Mouse (Mus musculus): ENCODE data around the gene Chn2. TPM values are rescaled to one million over a fixed set of nuclear protein-coding genes. Genes with fewer than 3 reads are reported as not detected.

Gene Chn2
- polyA plus RNA-seq, 1 experiment from 2014 or later, result 12.0 TPM

- no peak for ATAC-seq (ENCODE audit: insufficient number of reproducible peaks, insufficient read depth, low FRiP score, low TSS enrichment, low read depth)
- WGBS, result 90% methylated on average over 2 of the region's 2 CpGs
- H3K27ac ChIP-seq, result no peak overlapping the region
Observed at GRCm38 (mm10) chr6:54203316-54203715, 164.0 kb downstream of the Chn2 start.

DNA sequence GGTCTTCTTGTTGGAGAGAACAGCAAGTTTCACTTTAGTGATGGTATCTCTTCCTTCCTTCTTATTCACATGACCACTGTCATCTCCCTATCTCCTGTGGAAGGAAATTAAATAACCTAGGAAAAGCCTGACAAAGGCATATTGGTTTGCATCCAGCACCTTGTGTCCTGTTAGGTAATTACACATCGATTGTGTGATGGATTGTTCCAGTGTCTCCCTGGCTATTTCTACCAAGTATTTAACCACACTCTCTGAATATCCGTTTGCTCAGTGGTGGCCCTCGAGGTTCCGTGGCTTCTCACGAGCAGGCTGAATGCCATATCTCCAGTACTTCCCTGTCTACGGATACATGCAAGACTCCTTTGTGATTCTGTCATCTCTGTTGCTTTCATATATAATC, 164.6 kb downstream of the Chn2 start:
- Histone ChIP-seq H3K4me3 (replicated peaks) (no peak overlapping the region), H3K27me3 (no peaks in the 10 kb centered on the region), H3K9me3 (no peaks in the 10 kb centered on the region), H3K27ac (no peak overlapping the region), H3K4me2 (no peak overlapping the region), H3K9ac (replicated peaks) (no peak overlapping the region), H3K4me1 (replicated peaks) (no peaks in the 10 kb centered on the region), H3K36me3 (no peaks in the 10 kb centered on the region)
- 90% methylated on average over 6 of the region's 6 CpGs for WGBS
- no peak for ATAC-seq (ENCODE audit: insufficient number of reproducible peaks, insufficient read depth, low FRiP score, low TSS enrichment, low read depth)

More at GRCm38 (mm10) chr6:54203316-54203715, 164.0 kb downstream of the Chn2 start:
- no peaks in the 10 kb centered on the region for H3K4me1 ChIP-seq (replicated peaks)
- H3K4me3 ChIP-seq (replicated peaks), result no peak overlapping the region
- no peaks in the 10 kb centered on the region for H3K36me3 ChIP-seq
- no peaks in the 10 kb centered on the region for H3K9me3 ChIP-seq
- no peak overlapping the region for H3K4me2 ChIP-seq
- H3K27me3 ChIP-seq, result no peaks in the 10 kb centered on the region
- no peak overlapping the region for H3K9ac ChIP-seq (replicated peaks)

DNA sequence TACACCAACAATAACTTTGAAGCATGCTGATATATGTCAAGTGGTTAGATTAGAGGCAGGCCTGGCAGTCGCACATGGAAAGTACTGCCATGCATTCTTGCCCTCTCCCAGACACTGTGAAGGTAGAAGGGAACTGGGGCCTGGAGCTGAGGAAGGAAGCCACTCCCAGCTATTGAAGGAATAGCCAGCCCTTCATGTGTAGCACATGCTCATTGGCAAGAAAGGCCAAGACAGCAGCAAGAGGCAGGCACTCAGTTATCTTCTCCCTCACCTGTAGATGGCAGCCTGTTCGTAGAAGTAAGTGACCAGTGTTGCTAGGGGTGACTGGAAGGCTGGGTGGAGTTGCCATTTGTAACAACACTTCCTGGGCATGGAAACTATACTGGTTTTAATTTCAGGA, 165.6 kb downstream of the Chn2 start:
- no peak overlapping the region for H3K4me2 ChIP-seq
- 40% methylated on average over 2 of the region's 2 CpGs for WGBS
- no peak overlapping the region for H3K9ac ChIP-seq (replicated peaks)
- no peaks in the 10 kb centered on the region for H3K27me3 ChIP-seq
- no peak overlapping the region for H3K4me3 ChIP-seq (replicated peaks)
- no peak for ATAC-seq (ENCODE audit: insufficient number of reproducible peaks, insufficient read depth, low FRiP score, low TSS enrichment, low read depth)
- H3K36me3 ChIP-seq, result no peaks in the 10 kb centered on the region
- no peaks in the 10 kb centered on the region for H3K9me3 ChIP-seq
- H3K27ac ChIP-seq, result no peak overlapping the region
- no peaks in the 10 kb centered on the region for H3K4me1 ChIP-seq (replicated peaks)

- H3K36me3 ChIP-seq, result no peaks in the 10 kb centered on the region
- H3K4me2 ChIP-seq, result no peak overlapping the region
- H3K27me3 ChIP-seq, result no peaks in the 10 kb centered on the region
- WGBS, result 80% methylated on average over 5 of the region's 5 CpGs
- no peak overlapping the region for H3K9ac ChIP-seq (replicated peaks)
- H3K27ac ChIP-seq, result no peak overlapping the region
- H3K4me3 ChIP-seq (replicated peaks), result no peak overlapping the region
- no peaks in the 10 kb centered on the region for H3K4me1 ChIP-seq (replicated peaks)
- ATAC-seq (ENCODE audit: insufficient number of reproducible peaks, insufficient read depth, low FRiP score, low TSS enrichment, low read depth), result no peak
- H3K9me3 ChIP-seq, result no peaks in the 10 kb centered on the region
Observed at GRCm38 (mm10) chr6:54205471-54205870, 166.1 kb downstream of the Chn2 start.

DNA sequence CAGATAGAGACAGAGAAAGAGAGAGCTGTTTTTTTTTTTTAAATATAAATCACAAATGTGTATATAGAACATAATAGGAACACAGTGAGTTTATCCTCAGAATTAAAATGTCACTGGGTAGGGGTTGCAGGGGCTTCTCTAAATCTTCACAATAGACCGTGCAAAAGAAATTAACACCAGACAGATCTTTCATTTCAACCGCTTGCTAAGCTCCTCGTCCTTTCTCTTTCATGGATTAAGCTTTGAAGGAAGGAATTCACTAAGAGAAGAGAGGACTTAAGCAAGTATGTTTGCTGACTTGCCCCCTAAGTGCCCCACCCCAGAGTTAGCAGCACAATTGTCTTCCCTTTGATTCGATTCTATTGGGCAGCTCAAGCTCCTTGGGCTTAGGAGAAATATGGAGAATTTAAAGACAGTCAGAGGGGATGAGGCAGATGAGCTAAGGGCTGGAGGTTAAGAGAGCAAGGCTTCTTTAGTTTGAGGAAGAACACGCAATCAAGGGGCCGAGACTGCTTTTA, 166.9 kb downstream of the Chn2 start:
- Histone ChIP-seq H3K4me3 (replicated peaks) (no peak overlapping the region), H3K27me3 (no peaks in the 10 kb centered on the region), H3K4me1 (replicated peaks) (no peaks in the 10 kb centered on the region), H3K9me3 (no peaks in the 10 kb centered on the region), H3K9ac (replicated peaks) (no peak overlapping the region), H3K4me2 (no peak overlapping the region), H3K36me3 (no peaks in the 10 kb centered on the region), H3K27ac (no peak overlapping the region)
- no peak for ATAC-seq (ENCODE audit: insufficient number of reproducible peaks, insufficient read depth, low FRiP score, low TSS enrichment, low read depth)
- WGBS, result 75% methylated on average over 6 of the region's 6 CpGs

- H3K4me2 ChIP-seq, result no peak overlapping the region
- no peak for ATAC-seq (ENCODE audit: insufficient number of reproducible peaks, insufficient read depth, low FRiP score, low TSS enrichment, low read depth)
- no peaks in the 10 kb centered on the region for H3K4me1 ChIP-seq (replicated peaks)
- H3K4me3 ChIP-seq (replicated peaks), result no peak overlapping the region
- H3K36me3 ChIP-seq, result no peaks in the 10 kb centered on the region
- no peaks in the 10 kb centered on the region for H3K9me3 ChIP-seq
- 80% methylated on average over 8 of the region's 8 CpGs for WGBS
- no peaks in the 10 kb centered on the region for H3K27me3 ChIP-seq
- H3K27ac ChIP-seq, result no peak overlapping the region
- H3K9ac ChIP-seq (replicated peaks), result no peak overlapping the region
Observed at GRCm38 (mm10) chr6:54208786-54209185, 169.4 kb downstream of the Chn2 start.

DNA sequence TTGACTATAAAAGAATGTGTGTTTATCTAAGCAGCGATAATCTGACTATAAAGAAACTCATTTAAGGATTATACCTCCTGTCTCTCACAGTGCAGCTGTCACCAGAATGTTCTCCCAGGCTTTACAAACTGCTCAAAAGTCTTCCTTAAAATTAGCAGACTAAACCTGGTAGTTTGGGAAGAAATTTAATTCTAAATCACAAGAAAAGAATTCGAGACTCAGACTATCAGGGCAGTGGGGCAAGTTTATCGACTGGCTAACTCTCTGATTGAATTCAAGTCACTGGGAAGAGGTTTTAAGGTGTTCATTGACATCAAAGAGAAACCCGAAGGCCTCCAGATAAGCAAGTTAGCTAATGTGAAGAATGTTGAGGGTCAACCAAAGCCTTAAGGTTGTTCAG, 171.6 kb downstream of the Chn2 start:
- no peak for ATAC-seq (ENCODE audit: insufficient number of reproducible peaks, insufficient read depth, low FRiP score, low TSS enrichment, low read depth)
- no peaks in the 10 kb centered on the region for H3K36me3 ChIP-seq
- H3K4me2 ChIP-seq, result no peak overlapping the region
- H3K9ac ChIP-seq (replicated peaks), result no peak overlapping the region
- no peak overlapping the region for H3K27ac ChIP-seq
- WGBS, result 71% methylated on average over 4 of the region's 4 CpGs
- H3K4me1 ChIP-seq (replicated peaks), result no peaks in the 10 kb centered on the region
- H3K4me3 ChIP-seq (replicated peaks), result no peak overlapping the region
- no peaks in the 10 kb centered on the region for H3K9me3 ChIP-seq
- no peaks in the 10 kb centered on the region for H3K27me3 ChIP-seq

DNA sequence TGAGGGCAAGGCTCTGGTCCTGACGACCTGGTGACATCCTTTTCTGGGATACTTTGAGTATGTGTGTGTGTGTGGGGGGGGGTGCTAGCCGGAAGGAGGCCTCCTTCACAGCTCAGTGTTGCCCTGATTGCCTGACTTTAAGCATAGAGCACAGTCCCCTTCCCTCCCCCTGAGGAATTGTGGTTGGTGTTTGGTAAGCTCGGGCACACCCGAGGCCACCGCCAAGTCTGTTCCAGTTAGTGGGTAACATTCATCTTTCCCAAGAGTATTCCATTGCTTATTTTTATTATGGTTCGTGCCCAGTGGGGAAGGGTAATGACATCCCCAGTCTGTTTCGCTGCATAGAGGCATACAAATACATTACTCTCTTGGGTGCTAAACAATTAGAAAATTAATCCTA, 172.6 kb downstream of the Chn2 start:
- Histone ChIP-seq H3K9me3 (no peaks in the 10 kb centered on the region), H3K4me2 (no peak overlapping the region), H3K27me3 (no peaks in the 10 kb centered on the region), H3K9ac (replicated peaks) (no peak overlapping the region), H3K36me3 (no peaks in the 10 kb centered on the region), H3K4me3 (replicated peaks) (no peak overlapping the region), H3K4me1 (replicated peaks) (no peaks in the 10 kb centered on the region), H3K27ac (no peak overlapping the region)
- ATAC-seq (ENCODE audit: insufficient number of reproducible peaks, insufficient read depth, low FRiP score, low TSS enrichment, low read depth), result no peak
- WGBS, result 84% methylated on average over 7 of the region's 7 CpGs

GRCm38 (mm10) chr6:54213743-54214142, 174.4 kb downstream of the Chn2 start:
- WGBS, result 86% methylated on average over 7 of the region's 7 CpGs
- H3K27ac ChIP-seq, result no peak overlapping the region
- no peak for ATAC-seq (ENCODE audit: insufficient number of reproducible peaks, insufficient read depth, low FRiP score, low TSS enrichment, low read depth)

GRCm38 (mm10) chr6:54215636-54216035, 176.3 kb downstream of the Chn2 start:
- Histone ChIP-seq H3K9ac (replicated peaks) (no peak overlapping the region), H3K9me3 (no peaks in the 10 kb centered on the region), H3K27me3 (no peaks in the 10 kb centered on the region), H3K36me3 (no peaks in the 10 kb centered on the region), H3K4me2 (no peak overlapping the region), H3K4me3 (replicated peaks) (no peak overlapping the region), H3K4me1 (replicated peaks) (no peaks in the 10 kb centered on the region), H3K27ac (no peak overlapping the region)
- no peak for ATAC-seq (ENCODE audit: insufficient number of reproducible peaks, insufficient read depth, low FRiP score, low TSS enrichment, low read depth)
- WGBS, result 90% methylated on average over 8 of the region's 8 CpGs

More at GRCm38 (mm10) chr6:54213743-54214142, 174.4 kb downstream of the Chn2 start:
- no peaks in the 10 kb centered on the region for H3K9me3 ChIP-seq
- no peaks in the 10 kb centered on the region for H3K4me1 ChIP-seq (replicated peaks)
- no peak overlapping the region for H3K4me3 ChIP-seq (replicated peaks)
- no peaks in the 10 kb centered on the region for H3K36me3 ChIP-seq
- H3K4me2 ChIP-seq, result no peak overlapping the region
- no peaks in the 10 kb centered on the region for H3K27me3 ChIP-seq
- H3K9ac ChIP-seq (replicated peaks), result no peak overlapping the region

GRCm38 (mm10) chr6:54216512-54216911, 177.2 kb downstream of the Chn2 start:
- ATAC-seq (ENCODE audit: insufficient number of reproducible peaks, insufficient read depth, low FRiP score, low TSS enrichment, low read depth), result no peak
- no peak overlapping the region for H3K4me2 ChIP-seq
- H3K9ac ChIP-seq (replicated peaks), result no peak overlapping the region
- no peaks in the 10 kb centered on the region for H3K27me3 ChIP-seq
- no peak overlapping the region for H3K27ac ChIP-seq
- H3K4me1 ChIP-seq (replicated peaks), result no peaks in the 10 kb centered on the region
- H3K9me3 ChIP-seq, result no peaks in the 10 kb centered on the region
- H3K36me3 ChIP-seq, result no peaks in the 10 kb centered on the region
- 77% methylated on average over 5 of the region's 5 CpGs for WGBS
- H3K4me3 ChIP-seq (replicated peaks), result no peak overlapping the region

GRCm38 (mm10) chr6:54220124-54220523, 180.8 kb downstream of the Chn2 start:
- H3K4me2 ChIP-seq, result no peak overlapping the region
- H3K27ac ChIP-seq, result no peak overlapping the region
- no peaks in the 10 kb centered on the region for H3K36me3 ChIP-seq
- H3K27me3 ChIP-seq, result peaks cover 3% of the 10 kb centered on the region; the same call in 1 of the 2 replicates
- no peak overlapping the region for H3K4me3 ChIP-seq (replicated peaks)
- ATAC-seq (ENCODE audit: insufficient number of reproducible peaks, insufficient read depth, low FRiP score, low TSS enrichment, low read depth), result no peak
- peaks cover 12% of the 10 kb centered on the region for H3K4me1 ChIP-seq (replicated peaks)
- WGBS, result 83% methylated on average over 14 of the region's 14 CpGs
- no peaks in the 10 kb centered on the region for H3K9me3 ChIP-seq
- H3K9ac ChIP-seq (replicated peaks), result no peak overlapping the region
